Mouse (Mus musculus): ENCODE data around the gene Ric8b. TPM values are rescaled to one million over a fixed set of nuclear protein-coding genes. Genes with fewer than 3 reads are reported as not detected.

The Ric8b gene
- polyA plus RNA-seq, 3 experiments from 2014 or later, result 5.4 to 9.2 (median 7.6) TPM

- no peak for ATAC-seq
These were observed 90.7 kb downstream of the Ric8b start for GRCm38 (mm10) chr10:85007861-85008840.

GRCm38 (mm10) chr10:85011066-85011465 lies 93.7 kb downstream of the Ric8b start:
- ATAC-seq, result no peak

GRCm38 (mm10) chr10:85013464-85013863 lies 96.0 kb downstream of the Ric8b start:
- no peak for ATAC-seq

- ATAC-seq, result no peak
These were observed 96.6 kb downstream of the Ric8b start for GRCm38 (mm10) chr10:85013924-85014428.

GRCm38 (mm10) chr10:85014456-85014976 lies 97.1 kb downstream of the Ric8b start:
- no peak for ATAC-seq

GRCm38 (mm10) chr10:85022647-85023312 lies 105.4 kb downstream of the Ric8b start:
- ATAC-seq, result no peak

GRCm38 (mm10) chr10:85023313-85023666 lies 105.9 kb downstream of the Ric8b start:
- no peak for ATAC-seq

GRCm38 (mm10) chr10:85025799-85026424 lies 108.5 kb downstream of the Ric8b start:
- ATAC-seq, result peak; percentile 100

- no peak for ATAC-seq
These were observed 110.3 kb downstream of the Ric8b start for GRCm38 (mm10) chr10:85027619-85028175.

GRCm38 (mm10) chr10:85035131-85035725 lies 117.8 kb downstream of the Ric8b start:
- ATAC-seq, result no peak

GRCm38 (mm10) chr10:85038147-85038546 lies 120.7 kb downstream of the Ric8b start:
- no peak for ATAC-seq

- ATAC-seq, result no peak
These were observed 121.4 kb downstream of the Ric8b start for GRCm38 (mm10) chr10:85038852-85039251.

- ATAC-seq, result no peak
These were observed 126.8 kb downstream of the Ric8b start for GRCm38 (mm10) chr10:85044191-85044711.

- peak; percentile 75 for ATAC-seq
These were observed 127.6 kb downstream of the Ric8b start for GRCm38 (mm10) chr10:85044732-85045720.

GRCm38 (mm10) chr10:85046585-85046984 lies 129.2 kb downstream of the Ric8b start:
- peak; percentile 28 for ATAC-seq

- ATAC-seq, result no peak
These were observed 130.6 kb downstream of the Ric8b start for GRCm38 (mm10) chr10:85048008-85048407.

GRCm38 (mm10) chr10:85050668-85051208 lies 133.3 kb downstream of the Ric8b start:
- no peak for ATAC-seq

- no peak for ATAC-seq
These were observed 135.0 kb downstream of the Ric8b start for GRCm38 (mm10) chr10:85052451-85052850.

GRCm38 (mm10) chr10:85054876-85055275 lies 137.5 kb downstream of the Ric8b start:
- no peak for ATAC-seq
